ENCODE assay signal across 8 mouse cellular contexts in genomic region chr6:29388052-29388518, GRCm38 (mm10). TPM values are rescaled to one million over a fixed set of nuclear protein-coding genes. Genes with fewer than 3 reads are reported as not detected.
DNase-seq lines count a peak whose midpoint lies in the region; ATAC-seq and TF ChIP-seq lines count a peak whose summit lies in the region.

TSS of gene Opn1sw (minus strand) at chr6:29388468.

- intact Hi-C loops in gastrocnemius, adult 2 months (cut with DNase I), result loop anchor here (10.0 kb wide), 1 partner anchor 217 kb away; the partner anchor contains the start of gene Tnpo3

- H3K9me3 ChIP-seq in hindbrain, embryonic 16.5 days (ENCODE audit: control insufficient read depth, low read length), result no peaks in the 10 kb centered on the region
- no peaks in the 10 kb centered on the region for H3K9me3 ChIP-seq in liver, embryonic 15.5 days (replicated peaks)

- WGBS in hindbrain, embryonic 16.5 days, result 9% methylated on average over 12 of the region's 12 CpGs
- 4% methylated on average over 12 of the region's 12 CpGs for WGBS in liver, embryonic 15.5 days (ENCODE audit: insufficient replicate concordance)

- peak; percentile 36 for DNase-seq in gastrocnemius, adult 2 months
- no peak for DNase-seq in gastrocnemius, adult 8-10 months (ENCODE audit: low spot score in 2 of 2)
- peak; percentile 88 for DNase-seq in 416B (ENCODE audit: low read depth)
- peak; percentile 71 for DNase-seq in embryo, embryonic 9.5 days (ENCODE audit: extremely low spot score)
- peak; percentile 63 for DNase-seq in yolk sac, embryonic 10.5 days (ENCODE audit: low spot score)
- DNase-seq in spleen, adult 18-20 months, result no peak

- peak within 1 kb of the TSS; percentile 75 for H3K27ac ChIP-seq in gastrocnemius, adult 2 months
- H3K27ac ChIP-seq in hindbrain, embryonic 16.5 days (ENCODE audit: low read depth, low read length), result no peak within 1 kb of the TSS
- H3K27ac ChIP-seq in liver, embryonic 15.5 days (replicated peaks), result no peak within 1 kb of the TSS

- peak within 1 kb of the TSS; percentile 60 for H3K4me3 ChIP-seq in gastrocnemius, adult 2 months
- peak within 1 kb of the TSS; percentile 20; the same call in 1 of the 2 replicates for H3K4me3 ChIP-seq in hindbrain, embryonic 16.5 days (ENCODE audit: low read length)
- peak within 1 kb of the TSS; percentile 42 for H3K4me3 ChIP-seq in liver, embryonic 15.5 days (replicated peaks)

- no peaks in the 10 kb centered on the region for H3K36me3 ChIP-seq in hindbrain, embryonic 16.5 days (ENCODE audit: control insufficient read depth, insufficient read depth, low read length)
- H3K36me3 ChIP-seq in liver, embryonic 15.5 days (replicated peaks), result no peaks in the 10 kb centered on the region

- H3K4me2 ChIP-seq in hindbrain, embryonic 16.5 days (ENCODE audit: low read length), result peak within 1 kb of the TSS; percentile 46
- H3K4me2 ChIP-seq in liver, embryonic 15.5 days, result peak within 1 kb of the TSS; percentile 61

- no peak within 1 kb of the TSS; the same call in 1 of the 2 replicates for H3K9ac ChIP-seq in hindbrain, embryonic 16.5 days (ENCODE audit: low read depth, low read length)
- H3K9ac ChIP-seq in liver, embryonic 15.5 days, result peak within 1 kb of the TSS; percentile 26; the same call in 1 of the 2 replicates

- peak; percentile 28 for ATAC-seq in hindbrain, embryonic 16.5 days
- ATAC-seq in liver, embryonic 15.5 days (ENCODE audit: insufficient read depth), result peak; percentile 75

- peaks cover 2% of the 10 kb centered on the region for H3K4me1 ChIP-seq in hindbrain, embryonic 16.5 days (ENCODE audit: control insufficient read depth, insufficient read depth, low read depth, low read length)
- peaks cover 20% of the 10 kb centered on the region for H3K4me1 ChIP-seq in liver, embryonic 15.5 days (replicated peaks)

- no peak for TF ChIP-seq CTCF in gastrocnemius, adult 2 months (IDR thresholded peaks at IDR 0.05)

- H3K27me3 ChIP-seq in hindbrain, embryonic 16.5 days (replicated peaks; ENCODE audit: control insufficient read depth, insufficient read depth, low read length), result no peaks in the 10 kb centered on the region; the same call in 1 of the 2 replicates
- H3K27me3 ChIP-seq in liver, embryonic 15.5 days, result peaks cover 49% of the 10 kb centered on the region

RNA-seq across cellular contexts. Expression of gene Opn1sw, which starts in this region (rescaled TPM):
- under 1 TPM; 0.17 to 0.18 TPM for total RNA-seq in gastrocnemius, adult 2 months (2021)
- under 1 TPM in 3 of 4 experiments, not detected in 1; 0.24 to 0.43 (median 0.31) TPM for total RNA-seq in gastrocnemius, adult 8-10 months (2022)
- polyA plus RNA-seq in hindbrain, embryonic 16.5 days (2015; fragmentation: Nextera tagmentation; extraction: Ambion mirVana), result 0.43 and 0.46 TPM in 2 replicates
- polyA plus RNA-seq in liver, embryonic 15.5 days (2015; fragmentation: Nextera tagmentation; extraction: Ambion mirVana), result 0.03 TPM in 1 of 2 replicates, not detected in the other

Comparison
In these comparisons a context has a peak if more than half of its experiments do, and no peak if none do; other contexts are left out.
1. Peak in DNase-seq, H3K4me3 ChIP-seq and H3K27ac ChIP-seq in gastrocnemius, adult 2 months; RNA of the gene not detected or under 1 TPM.
2. Peak in ATAC-seq, H3K4me3 ChIP-seq and H3K4me2 ChIP-seq in hindbrain, embryonic 16.5 days; RNA of the gene not detected or under 1 TPM.
3. Peak in ATAC-seq, H3K4me3 ChIP-seq, H3K9ac ChIP-seq and H3K4me2 ChIP-seq in liver, embryonic 15.5 days; RNA of the gene not detected or under 1 TPM.
4. DNase-seq: peak in 416B (single experiment), embryo, embryonic 9.5 days (single experiment) and yolk sac, embryonic 10.5 days (single experiment); none in gastrocnemius, adult 8-10 months (0 of 2) and spleen, adult 18-20 months (0 of 2).
5. Peak in every context shown above with its lines, with median percentiles within 50 percentile points of each other: H3K4me3 ChIP-seq.